Mouse (Mus musculus) forebrain, embryonic 14.5 days (tissue): ENCODE measurements at regions not wholly inside any gene's neighbourhood (a gene's known extent, or its start where the extent isn't known, plus 50 kb on each side); places are given as distances from the start of the nearest gene placed in this dataset.

Source experiments
- ATAC-seq: fragments of 200-750 bp; cut with Nextera tagmentation; 2 replicates; pipeline ENCODE4 v1.8.0; 2017; ENCODE audit warnings: mild to moderate bottlenecking, moderate library complexity
- DNase-seq: peaks from one replicate; pipeline ENCODE4 v3.0.0-alpha.2; 2015; ENCODE audit warnings: low spot score
- H3K27ac ChIP-seq: fragments of 300-500 bp; sonication (generic); 2 replicates; pipeline ENCODE4 v1.5.1; 2014; ENCODE audit warnings: low read depth, mild to moderate bottlenecking, control low read depth, low read length, moderate library complexity
- H3K27me3 ChIP-seq: fragments of 300-500 bp; sonication (generic); replicated peaks from 2 replicates; pipeline ENCODE4 v1.6.1; 2014; ENCODE audit warnings: low read length, control low read depth, mixed read lengths; ENCODE audit not compliant: control insufficient read depth, insufficient read depth
- H3K36me3 ChIP-seq: fragments of 300-500 bp; sonication (generic); 2 replicates; pipeline ENCODE4 v1.6.1; 2014; ENCODE audit warnings: low read length, control low read depth; ENCODE audit not compliant: control insufficient read depth, insufficient read depth
- H3K4me1 ChIP-seq: fragments of 300-500 bp; sonication (generic); 2 replicates; pipeline ENCODE4 v1.6.1; 2014; ENCODE audit warnings: antibody characterized with exemption, low read length, control low read depth; ENCODE audit not compliant: control insufficient read depth, insufficient read depth
- H3K4me2 ChIP-seq: fragments of 300-500 bp; sonication (generic); 2 replicates; pipeline ENCODE4 v1.6.1; 2014; ENCODE audit warnings: mild to moderate bottlenecking, control low read depth, low read length
- H3K4me3 ChIP-seq: fragments of 300-500 bp; sonication (generic); 2 replicates; pipeline ENCODE4 v1.5.1; 2014; ENCODE audit warnings: low read depth, low read length, control low read depth
- H3K9ac ChIP-seq: fragments of 300-500 bp; sonication (generic); 2 replicates; pipeline ENCODE4 v1.6.1; 2014; ENCODE audit warnings: mild to moderate bottlenecking, low read length, control low read depth, moderate library complexity
- H3K9me3 ChIP-seq: fragments of 300-500 bp; sonication (generic); replicated peaks from 2 replicates; pipeline ENCODE4 v1.6.1; 2016; ENCODE audit warnings: low read length, control low read depth, mixed read lengths; ENCODE audit not compliant: control insufficient read depth
- WGBS: fragments of 180-500 bp; shearing (Covaris S2); extraction: QIAGEN DNeasy Blood & Tissue Kit; methylation state at CpG from one replicate; pipeline ENCODE4 v1.1.7; 2014; 5-methylcytosine and 5-hydroxymethylcytosine counted together

- H3K36me3 ChIP-seq = no peaks in the 10 kb centered on the region
- H3K9me3 ChIP-seq = no peaks in the 10 kb centered on the region
- ATAC-seq (no peak), DNase-seq (no peak)
- H3K27ac ChIP-seq = no peak overlapping the region
- no peak overlapping the region for H3K9ac ChIP-seq
- no peaks in the 10 kb centered on the region for H3K4me1 ChIP-seq
- no peak overlapping the region for H3K4me3 ChIP-seq
- no peaks in the 10 kb centered on the region for H3K27me3 ChIP-seq
- H3K4me2 ChIP-seq = no peak overlapping the region
These were observed 169.4 kb upstream of the Lpp start for GRCm38 (mm10) chr16:24223901-24224300.

GRCm38 (mm10) chr16:24223527-24223880 is 169.8 kb upstream of the Lpp start:
- WGBS = 57% methylated on average over 2 of the region's 2 CpGs
- no peak for ATAC-seq
- no peaks in the 10 kb centered on the region for H3K27me3 ChIP-seq
- no peak overlapping the region for H3K4me3 ChIP-seq
- no peak overlapping the region for H3K9ac ChIP-seq
- no peak overlapping the region for H3K27ac ChIP-seq
- H3K4me2 ChIP-seq = no peak overlapping the region
- no peaks in the 10 kb centered on the region for H3K4me1 ChIP-seq
- DNase-seq = no peak
- no peaks in the 10 kb centered on the region for H3K9me3 ChIP-seq
- no peaks in the 10 kb centered on the region for H3K36me3 ChIP-seq

DNA sequence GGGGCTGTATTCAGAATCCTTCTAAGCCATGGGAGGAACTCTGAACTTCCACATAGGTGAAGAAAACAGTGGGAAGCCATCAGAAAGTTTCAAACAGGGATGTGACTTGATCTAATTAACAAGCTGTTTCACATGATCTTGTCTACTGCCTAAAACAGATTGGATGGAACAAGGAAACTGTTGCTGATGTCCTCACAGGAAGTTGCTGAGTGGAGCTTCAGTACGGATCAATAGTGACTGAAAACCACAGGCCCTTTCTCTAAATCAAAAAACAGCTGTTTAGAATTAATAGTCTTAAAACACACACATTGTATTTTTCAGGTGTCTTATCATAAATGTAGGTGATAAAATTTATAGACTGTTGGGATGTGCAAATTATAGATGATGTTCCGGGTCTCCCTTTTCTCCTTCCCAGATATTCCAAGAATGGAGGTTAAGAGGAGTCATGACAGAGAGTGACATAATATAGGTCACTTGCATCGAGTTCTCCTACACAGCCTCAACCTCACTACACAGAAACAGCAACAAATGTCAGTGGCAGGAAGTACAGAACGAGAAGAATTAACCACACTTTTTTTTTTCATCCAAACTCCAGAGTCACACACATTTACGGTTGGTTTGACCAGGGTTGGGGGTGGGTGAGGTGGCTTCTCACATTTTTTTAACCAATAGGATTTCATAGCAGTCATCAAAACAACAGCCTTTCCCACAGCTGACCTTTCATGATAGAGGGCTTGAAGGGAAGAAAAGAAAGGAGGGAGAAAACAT is 170.4 kb upstream of the Lpp start:
- Histone ChIP-seq H3K4me1 (no peaks in the 10 kb centered on the region), H3K27ac (no peak overlapping the region), H3K27me3 (no peaks in the 10 kb centered on the region), H3K4me2 (no peak overlapping the region), H3K9me3 (no peaks in the 10 kb centered on the region), H3K9ac (no peak overlapping the region), H3K36me3 (no peaks in the 10 kb centered on the region), H3K4me3 (no peak overlapping the region)
- no peak for DNase-seq
- no peak for ATAC-seq
- 86% methylated on average over 5 of the region's 5 CpGs for WGBS

- ATAC-seq (no peak), DNase-seq (no peak)
These were observed 171.3 kb upstream of the Lpp start for GRCm38 (mm10) chr16:24221992-24222391.

DNA sequence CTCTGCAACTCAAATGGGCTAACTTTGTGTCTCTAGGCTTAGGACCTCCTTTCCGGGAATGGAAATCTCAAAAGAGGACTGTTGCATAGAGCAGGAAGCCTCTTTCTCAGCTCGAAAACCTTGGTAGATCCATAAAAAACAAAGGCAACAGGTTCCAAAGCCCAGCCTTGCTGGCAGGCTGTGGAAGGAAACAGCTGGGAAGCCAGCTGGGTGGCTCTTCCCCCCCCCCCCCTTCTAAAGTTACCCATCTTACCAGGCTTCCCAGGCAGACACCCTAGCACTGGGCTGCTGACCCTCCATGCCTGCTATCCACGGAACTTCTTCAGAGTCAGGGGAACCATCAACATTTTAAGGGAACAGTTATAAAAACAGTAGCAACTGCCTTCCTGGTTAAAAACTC is 172.7 kb upstream of the Lpp start:
- no peak for ATAC-seq
- no peak overlapping the region for H3K9ac ChIP-seq
- no peak overlapping the region for H3K27ac ChIP-seq
- H3K36me3 ChIP-seq = no peaks in the 10 kb centered on the region
- no peak overlapping the region for H3K4me2 ChIP-seq
- DNase-seq = no peak
- no peaks in the 10 kb centered on the region for H3K27me3 ChIP-seq
- WGBS = 84% methylated on average over 3 of the region's 3 CpGs
- H3K4me3 ChIP-seq = no peak overlapping the region
- no peaks in the 10 kb centered on the region for H3K4me1 ChIP-seq
- no peaks in the 10 kb centered on the region for H3K9me3 ChIP-seq

More at GRCm38 (mm10) chr16:24221992-24222391, 171.3 kb upstream of the Lpp start:
- WGBS = 90% methylated on average over 3 of the region's 3 CpGs
- Histone ChIP-seq H3K27ac (no peak overlapping the region), H3K4me3 (no peak overlapping the region), H3K9me3 (no peaks in the 10 kb centered on the region), H3K36me3 (no peaks in the 10 kb centered on the region), H3K9ac (no peak overlapping the region), H3K4me2 (no peak overlapping the region), H3K27me3 (no peaks in the 10 kb centered on the region), H3K4me1 (no peaks in the 10 kb centered on the region)

DNA sequence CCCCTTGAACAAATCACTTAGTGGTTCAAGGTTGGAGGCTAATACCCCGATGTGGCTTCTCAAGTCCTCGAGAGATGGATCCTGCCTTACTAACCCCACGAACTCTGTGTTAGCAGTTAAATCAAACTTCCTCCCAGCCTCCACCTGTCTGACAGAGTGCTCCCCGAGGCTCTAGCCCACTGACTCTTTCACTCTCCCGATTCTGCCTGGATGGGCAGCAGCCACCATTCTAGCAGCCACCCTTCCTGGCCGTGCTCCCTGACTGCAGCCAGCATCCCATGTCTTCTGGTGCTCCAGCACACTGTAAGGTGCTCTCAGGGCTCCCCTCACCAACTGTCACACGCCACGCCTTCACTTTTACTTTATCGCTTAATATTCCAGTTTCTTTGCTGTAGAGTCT is 173.6 kb upstream of the Lpp start:
- H3K9ac ChIP-seq = no peak overlapping the region
- no peak overlapping the region for H3K27ac ChIP-seq
- no peak overlapping the region for H3K4me2 ChIP-seq
- no peaks in the 10 kb centered on the region for H3K4me1 ChIP-seq
- H3K27me3 ChIP-seq = no peaks in the 10 kb centered on the region
- DNase-seq = no peak
- no peaks in the 10 kb centered on the region for H3K36me3 ChIP-seq
- H3K4me3 ChIP-seq = no peak overlapping the region
- ATAC-seq = no peak
- no peaks in the 10 kb centered on the region for H3K9me3 ChIP-seq
- WGBS = 88% methylated on average over 9 of the region's 9 CpGs

- Histone ChIP-seq H3K36me3 (no peaks in the 10 kb centered on the region), H3K27me3 (no peaks in the 10 kb centered on the region), H3K27ac (no peak overlapping the region), H3K4me1 (no peaks in the 10 kb centered on the region), H3K4me3 (no peak overlapping the region), H3K9me3 (no peaks in the 10 kb centered on the region), H3K4me2 (no peak overlapping the region), H3K9ac (no peak overlapping the region)
- WGBS = 51% methylated on average over 4 of the region's 4 CpGs
- ATAC-seq = no peak
- DNase-seq = no peak
These were observed 174.5 kb upstream of the Lpp start for GRCm38 (mm10) chr16:24218850-24219185.

- no peak overlapping the region for H3K4me2 ChIP-seq
- H3K4me3 ChIP-seq = no peak overlapping the region
- H3K9me3 ChIP-seq = no peaks in the 10 kb centered on the region
- H3K9ac ChIP-seq = no peak overlapping the region
- ATAC-seq = peak; percentile 82
- WGBS = 37% methylated on average over 14 of the region's 14 CpGs
- no peak overlapping the region; the same call in 1 of the 2 replicates for H3K27ac ChIP-seq
- H3K4me1 ChIP-seq = no peaks in the 10 kb centered on the region
- DNase-seq = peak; percentile 55
- H3K27me3 ChIP-seq = no peaks in the 10 kb centered on the region
- no peaks in the 10 kb centered on the region for H3K36me3 ChIP-seq
These were observed 175.0 kb upstream of the Lpp start for GRCm38 (mm10) chr16:24218162-24218849.

GRCm38 (mm10) chr16:24216828-24217227 is 176.5 kb upstream of the Lpp start:
- DNase-seq = no peak
- no peaks in the 10 kb centered on the region for H3K36me3 ChIP-seq
- H3K9me3 ChIP-seq = no peaks in the 10 kb centered on the region
- H3K4me3 ChIP-seq = no peak overlapping the region
- no peaks in the 10 kb centered on the region for H3K4me1 ChIP-seq
- no peaks in the 10 kb centered on the region for H3K27me3 ChIP-seq
- H3K27ac ChIP-seq = no peak overlapping the region
- 94% methylated on average over 5 of the region's 5 CpGs for WGBS
- no peak overlapping the region for H3K9ac ChIP-seq
- ATAC-seq = no peak
- H3K4me2 ChIP-seq = no peak overlapping the region
